Mouse (Mus musculus): ENCODE results near the gene Opn4. TPM values are rescaled to one million over a fixed set of nuclear protein-coding genes. Genes with fewer than 3 reads are reported as not detected.

Opn4 gene
- polyA plus RNA-seq, 1 experiment from 2014 or later: not detected

Other genes with a start within 250 kb of the Opn4 start
- gene Fam25c, start 244.7 kb downstream of the Opn4 start, polyA plus RNA-seq (2016; fragmentation: Nextera tagmentation; extraction: Ambion mirVana): not detected in 2 replicates
- 50.9 and 63.4 TPM in 2 replicates for gene Sncg, start 225.4 kb downstream of the Opn4 start, polyA plus RNA-seq (2016; fragmentation: Nextera tagmentation; extraction: Ambion mirVana)
- 6.7 and 6.8 TPM in 2 replicates for gene Mmrn2, start 224.7 kb downstream of the Opn4 start, polyA plus RNA-seq (2016; fragmentation: Nextera tagmentation; extraction: Ambion mirVana)
- gene Bmpr1a, start 96.8 kb downstream of the Opn4 start, polyA plus RNA-seq (2016; fragmentation: Nextera tagmentation; extraction: Ambion mirVana): 43.3 and 44.1 TPM in 2 replicates
- gene 9230112D13Rik, start 77.3 kb downstream of the Opn4 start, polyA plus RNA-seq (2016; fragmentation: Nextera tagmentation; extraction: Ambion mirVana): not detected in 2 replicates
- 0.13 and 0.16 TPM in 2 replicates for gene Ldb3, start 11.5 kb downstream of the Opn4 start, polyA plus RNA-seq (2016; fragmentation: Nextera tagmentation; extraction: Ambion mirVana)
- gene Wapl, start 73.8 kb upstream of the Opn4 start, polyA plus RNA-seq (2016; fragmentation: Nextera tagmentation; extraction: Ambion mirVana): 34.4 and 40.6 TPM in 2 replicates
- 1.3 TPM in 2 replicates for gene Grid1, start 220.0 kb upstream of the Opn4 start, polyA plus RNA-seq (2016; fragmentation: Nextera tagmentation; extraction: Ambion mirVana)